Mouse (Mus musculus) embryonic facial prominence, embryonic 14.5 days (tissue): ENCODE data around the gene Camta1. TPM values are rescaled to one million over a fixed set of nuclear protein-coding genes. Genes with fewer than 3 reads are reported as not detected.

Source experiments
- ATAC-seq: fragments of 200-750 bp; cut with Nextera tagmentation; 2 replicates; pipeline ENCODE4 v1.8.0; 2017; ENCODE audit warnings: low read depth, moderate number of reproducible peaks, moderate TSS enrichment
- DNase-seq: peaks from one replicate; pipeline ENCODE4 v3.0.0-alpha.2; 2015; ENCODE audit warnings: low spot score
- H3K27ac ChIP-seq: fragments of 300-500 bp; sonication (generic); replicated peaks from 2 replicates; pipeline ENCODE4 v1.5.1; 2014; ENCODE audit warnings: low read depth, mild to moderate bottlenecking, low read length, moderate library complexity
- H3K27me3 ChIP-seq: fragments of 300-500 bp; sonication (generic); replicated peaks from 2 replicates; pipeline ENCODE4 v1.6.1; 2014; ENCODE audit warnings: low read length; ENCODE audit not compliant: control insufficient read depth, insufficient read depth
- H3K36me3 ChIP-seq: fragments of 300-500 bp; sonication (generic); 2 replicates; pipeline ENCODE4 v1.6.1; 2014; ENCODE audit warnings: low read length, mixed read lengths; ENCODE audit not compliant: control insufficient read depth, insufficient read depth
- H3K4me1 ChIP-seq: fragments of 300-500 bp; sonication (generic); 2 replicates; pipeline ENCODE4 v1.6.1; 2014; ENCODE audit warnings: antibody characterized with exemption, low read length; ENCODE audit not compliant: control insufficient read depth, insufficient read depth
- H3K4me2 ChIP-seq: fragments of 300-500 bp; sonication (generic); 2 replicates; pipeline ENCODE4 v1.6.1; 2014; ENCODE audit warnings: low read depth, mild to moderate bottlenecking, low read length, moderate library complexity, mixed read lengths
- H3K4me3 ChIP-seq: fragments of 300-500 bp; sonication (generic); 2 replicates; pipeline ENCODE4 v1.5.1; 2014; ENCODE audit warnings: low read depth, mild to moderate bottlenecking, low read length
- H3K9ac ChIP-seq: fragments of 300-500 bp; sonication (generic); 2 replicates; pipeline ENCODE4 v1.6.1; 2014; ENCODE audit warnings: low read depth, mild to moderate bottlenecking, low read length, moderate library complexity, mixed read lengths
- H3K9me3 ChIP-seq: fragments of 300-500 bp; sonication (generic); 2 replicates; pipeline ENCODE4 v1.6.1; 2016; ENCODE audit warnings: low read length; ENCODE audit not compliant: control insufficient read depth
- WGBS: fragments of 180-500 bp; shearing (Covaris S2); extraction: QIAGEN DNeasy Blood & Tissue Kit; methylation state at CpG from one replicate; pipeline ENCODE4 v1.1.7; 2014; 5-methylcytosine and 5-hydroxymethylcytosine counted together
- polyA plus RNA-seq: library from polyadenylated mRNA; unstranded; fragments of >200 nt; fragmentation: Nextera tagmentation; extraction: Ambion mirVana; gene quantifications from 2 replicates; pipeline ENCODE4 v1.2.1, GENCODE M21; 2014

The Camta1 gene
- polyA plus RNA-seq, 1 experiment from 2014 or later: 77.3 TPM

GRCm38 (mm10) chr4:151730037-151730759 is 131.5 kb downstream of the Camta1 start:
- H3K36me3 ChIP-seq: no peaks in the 10 kb centered on the region
- H3K4me2 ChIP-seq: no peak overlapping the region
- H3K27ac ChIP-seq: no peak overlapping the region
- H3K9me3 ChIP-seq: no peaks in the 10 kb centered on the region
- ATAC-seq: no peak
- DNase-seq: no peak
- H3K4me3 ChIP-seq: no peak overlapping the region
- H3K9ac ChIP-seq: no peak overlapping the region
- no peaks in the 10 kb centered on the region for H3K27me3 ChIP-seq
- WGBS: 71% methylated on average over 4 of the region's 4 CpGs
- no peaks in the 10 kb centered on the region for H3K4me1 ChIP-seq

GRCm38 (mm10) chr4:151729116-151729515 is 132.6 kb downstream of the Camta1 start:
- WGBS: 81% methylated on average over 4 of the region's 4 CpGs

GRCm38 (mm10) chr4:151728391-151729065 is 133.1 kb downstream of the Camta1 start:
- ATAC-seq (no peak), DNase-seq (no peak)
- Histone ChIP-seq H3K9me3 (no peaks in the 10 kb centered on the region), H3K9ac (no peak overlapping the region), H3K27ac (no peak overlapping the region), H3K27me3 (no peaks in the 10 kb centered on the region), H3K36me3 (no peaks in the 10 kb centered on the region), H3K4me3 (no peak overlapping the region), H3K4me2 (no peak overlapping the region), H3K4me1 (no peaks in the 10 kb centered on the region)
- 79% methylated on average over 11 of the region's 11 CpGs for WGBS

More at GRCm38 (mm10) chr4:151729116-151729515, 132.6 kb downstream of the Camta1 start:
- H3K27me3 ChIP-seq: no peaks in the 10 kb centered on the region
- H3K4me1 ChIP-seq: no peaks in the 10 kb centered on the region
- no peak overlapping the region for H3K9ac ChIP-seq
- H3K9me3 ChIP-seq: no peaks in the 10 kb centered on the region
- no peak overlapping the region for H3K27ac ChIP-seq
- ATAC-seq (no peak), DNase-seq (no peak)
- no peak overlapping the region for H3K4me2 ChIP-seq
- H3K36me3 ChIP-seq: no peaks in the 10 kb centered on the region
- H3K4me3 ChIP-seq: no peak overlapping the region

GRCm38 (mm10) chr4:151726396-151726795 is 135.3 kb downstream of the Camta1 start:
- ATAC-seq (no peak), DNase-seq (no peak)
- H3K27me3 ChIP-seq: no peaks in the 10 kb centered on the region
- no peaks in the 10 kb centered on the region for H3K9me3 ChIP-seq
- H3K4me1 ChIP-seq: no peaks in the 10 kb centered on the region
- WGBS: 48% methylated on average over 2 of the region's 2 CpGs
- H3K36me3 ChIP-seq: no peaks in the 10 kb centered on the region
- H3K9ac ChIP-seq: no peak overlapping the region
- no peak overlapping the region for H3K27ac ChIP-seq
- H3K4me3 ChIP-seq: no peak overlapping the region
- H3K4me2 ChIP-seq: no peak overlapping the region

- no peak overlapping the region for H3K4me2 ChIP-seq
- no peak overlapping the region for H3K27ac ChIP-seq
- DNase-seq (no peak), ATAC-seq (no peak)
- no peaks in the 10 kb centered on the region for H3K9me3 ChIP-seq
- H3K9ac ChIP-seq: no peak overlapping the region
- H3K4me1 ChIP-seq: no peaks in the 10 kb centered on the region
- H3K27me3 ChIP-seq: no peaks in the 10 kb centered on the region
- H3K4me3 ChIP-seq: no peak overlapping the region
- H3K36me3 ChIP-seq: no peaks in the 10 kb centered on the region
These were observed 136.8 kb downstream of the Camta1 start for GRCm38 (mm10) chr4:151724897-151725296.

GRCm38 (mm10) chr4:151720722-151721467 is 140.8 kb downstream of the Camta1 start:
- WGBS: 80% methylated on average over 15 of the region's 15 CpGs
- Histone ChIP-seq H3K9ac (no peak overlapping the region), H3K36me3 (no peaks in the 10 kb centered on the region), H3K9me3 (no peaks in the 10 kb centered on the region), H3K27ac (no peak overlapping the region), H3K4me3 (no peak overlapping the region), H3K27me3 (no peaks in the 10 kb centered on the region), H3K4me1 (peaks cover 14% of the 10 kb centered on the region), H3K4me2 (no peak overlapping the region)
- ATAC-seq: no peak
- DNase-seq: no peak

GRCm38 (mm10) chr4:151718866-151719475 is 142.7 kb downstream of the Camta1 start:
- 17% methylated on average over 21 of the region's 21 CpGs for WGBS
- H3K4me2 ChIP-seq: no peak overlapping the region; the same call in 1 of the 2 replicates

GRCm38 (mm10) chr4:151717864-151718263 is 143.8 kb downstream of the Camta1 start:
- no peak overlapping the region for H3K9ac ChIP-seq
- H3K27me3 ChIP-seq: no peaks in the 10 kb centered on the region
- H3K4me1 ChIP-seq: peaks cover 18% of the 10 kb centered on the region
- no peaks in the 10 kb centered on the region for H3K9me3 ChIP-seq
- H3K4me2 ChIP-seq: no peak overlapping the region
- H3K4me3 ChIP-seq: no peak overlapping the region
- ATAC-seq (no peak), DNase-seq (no peak)
- WGBS: 66% methylated on average over 7 of the region's 7 CpGs
- no peak overlapping the region for H3K27ac ChIP-seq
- no peaks in the 10 kb centered on the region for H3K36me3 ChIP-seq

More at GRCm38 (mm10) chr4:151718866-151719475, 142.7 kb downstream of the Camta1 start:
- Histone ChIP-seq H3K27me3 (no peaks in the 10 kb centered on the region), H3K36me3 (no peaks in the 10 kb centered on the region), H3K27ac (no peak overlapping the region), H3K4me1 (peaks cover 14% of the 10 kb centered on the region), H3K9ac (no peak overlapping the region), H3K9me3 (no peaks in the 10 kb centered on the region), H3K4me3 (no peak overlapping the region)
- ATAC-seq (no peak), DNase-seq (peak; percentile 56)
